Mouse (Mus musculus): ENCODE data around the gene Dmbx1. TPM values are rescaled to one million over a fixed set of nuclear protein-coding genes. Genes with fewer than 3 reads are reported as not detected.

Gene Dmbx1
- polyA plus RNA-seq, 1 experiment: not detected

DNA sequence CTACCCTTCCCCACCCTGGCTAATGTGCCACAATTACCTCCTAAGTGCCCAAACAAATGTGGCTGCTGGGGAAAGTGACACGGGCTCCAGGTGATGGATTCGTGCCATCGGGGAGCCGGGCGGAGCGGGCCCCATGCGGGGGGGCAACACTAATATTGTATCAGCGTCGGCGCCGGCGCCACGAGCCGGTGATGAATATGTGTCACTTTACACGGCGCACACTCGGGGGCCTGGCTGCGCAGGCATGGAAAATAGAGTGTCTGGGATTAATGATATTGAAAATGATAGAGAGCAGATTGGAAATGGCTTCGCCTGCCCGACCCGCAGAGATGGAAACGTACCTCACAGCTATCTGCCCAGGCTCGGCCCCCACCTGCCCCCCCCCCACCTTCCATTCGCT lies 32.8 kb upstream of the Dmbx1 start:
- WGBS: 33% methylated on average over 24 of the region's 24 CpGs
- no peak for TF ChIP-seq CTCF (IDR thresholded peaks at IDR 0.05; ENCODE audit: insufficient read depth, low read length)
- no peak for TF ChIP-seq POLR2A (IDR thresholded peaks at IDR 0.05; ENCODE audit: borderline replicate concordance, extremely low read depth, low read depth, low read length)
- no peak for DNase-seq
- Histone ChIP-seq H3K4me3 (replicated peaks; ENCODE audit: extremely low read depth, low read depth, low read length) (no peak overlapping the region), H3K4me1 (ENCODE audit: control insufficient read depth, insufficient read depth, low read length) (no peaks in the 10 kb centered on the region)

DNA sequence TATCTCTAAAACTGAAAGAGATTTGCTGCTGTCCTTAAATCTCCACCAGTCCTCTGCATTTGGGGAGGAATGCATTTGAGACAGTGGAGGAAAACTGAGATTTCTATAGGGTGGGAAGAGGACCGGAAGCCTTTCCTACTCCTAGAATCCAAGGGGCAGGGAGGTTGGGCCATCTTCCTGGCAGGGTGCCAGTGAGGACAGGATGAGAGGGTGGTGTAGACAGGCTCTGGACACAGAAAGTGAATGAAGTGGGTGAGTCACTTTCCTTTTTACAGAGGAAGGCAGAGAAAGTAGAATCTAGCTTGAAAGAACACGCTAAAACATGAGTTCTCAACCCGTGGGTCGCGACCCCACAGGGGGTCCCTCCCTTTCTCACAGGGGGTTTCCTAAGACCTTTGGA lies 24.7 kb upstream of the Dmbx1 start:
- Histone ChIP-seq H3K4me3 (replicated peaks; ENCODE audit: extremely low read depth, low read depth, low read length) (no peak overlapping the region), H3K4me1 (ENCODE audit: control insufficient read depth, insufficient read depth, low read length) (peaks cover 5% of the 10 kb centered on the region; the same call in 1 of the 2 replicates)
- no peak for DNase-seq
- WGBS: 19% methylated on average over 5 of the region's 5 CpGs
- TF ChIP-seq POLR2A (IDR thresholded peaks at IDR 0.05; ENCODE audit: borderline replicate concordance, extremely low read depth, low read depth, low read length) (no peak), CTCF (IDR thresholded peaks at IDR 0.05; ENCODE audit: insufficient read depth, low read length) (no peak)

DNA sequence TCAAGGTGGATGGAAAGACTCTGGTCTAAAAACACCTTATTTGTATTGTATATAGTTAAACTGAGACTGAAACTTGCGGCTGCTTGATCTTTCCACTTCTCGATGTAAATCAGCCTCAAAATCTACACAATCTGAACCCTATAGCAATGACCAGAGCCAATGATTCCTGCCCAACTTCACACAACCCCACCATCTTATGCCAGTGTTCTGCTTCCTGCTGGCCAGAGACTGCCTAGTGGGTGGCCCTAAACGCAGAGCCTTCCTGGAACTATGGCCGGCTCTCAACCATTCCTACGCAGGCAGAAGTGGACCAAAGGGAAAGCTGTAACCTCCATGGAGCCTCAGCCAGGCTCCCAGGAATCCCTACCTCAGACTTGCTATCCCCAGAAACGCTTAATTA lies 24.0 kb upstream of the Dmbx1 start:
- Histone ChIP-seq H3K4me3 (replicated peaks; ENCODE audit: extremely low read depth, low read depth, low read length) (no peak overlapping the region), H3K4me1 (ENCODE audit: control insufficient read depth, insufficient read depth, low read length) (peaks cover 5% of the 10 kb centered on the region; the same call in 1 of the 2 replicates)
- 45% methylated on average over 6 of the region's 6 CpGs for WGBS
- TF ChIP-seq CTCF (IDR thresholded peaks at IDR 0.05; ENCODE audit: insufficient read depth, low read length) (no peak), POLR2A (IDR thresholded peaks at IDR 0.05; ENCODE audit: borderline replicate concordance, extremely low read depth, low read depth, low read length) (no peak)
- no peak for DNase-seq

DNA sequence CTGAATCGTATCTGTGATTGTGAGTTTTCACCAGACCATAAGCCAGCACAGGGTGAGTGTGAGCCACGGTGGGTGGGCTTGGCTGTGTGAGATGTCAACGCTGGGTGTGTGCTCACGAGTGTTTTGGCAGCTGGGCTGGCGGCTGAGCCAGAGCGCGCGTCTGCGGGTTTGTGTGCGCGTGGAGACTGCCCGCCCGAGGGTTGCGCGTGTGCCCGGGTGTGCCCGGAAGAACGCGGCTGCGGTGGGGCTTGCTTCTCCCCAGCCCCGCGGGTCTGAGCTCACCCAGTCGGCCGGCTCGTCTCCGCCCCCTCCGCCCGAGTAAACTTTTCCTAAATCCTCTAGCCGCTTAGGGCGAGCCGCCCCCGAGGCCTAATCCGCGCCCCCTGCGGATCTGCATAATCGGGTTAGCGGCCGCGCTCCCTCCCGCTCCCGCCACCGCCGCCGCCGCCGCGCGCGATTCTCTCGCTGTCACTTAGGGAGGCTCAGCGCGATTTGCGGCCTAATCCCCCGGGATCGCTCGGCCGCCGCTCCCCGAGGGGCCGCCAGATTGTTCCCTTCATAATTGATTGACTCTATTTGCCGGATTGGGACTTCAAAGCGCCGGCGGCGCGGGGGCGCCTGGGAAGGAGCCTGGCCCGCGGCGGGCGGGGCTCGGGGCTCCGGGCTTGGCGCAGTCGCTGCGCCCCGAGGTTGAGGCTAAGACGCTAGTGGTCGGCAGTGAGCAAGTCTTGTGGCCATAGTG lies 23.1 kb upstream of the Dmbx1 start:
- under 1% methylated on average over 79 of the region's 79 CpGs for WGBS
- peaks cover 5% of the 10 kb centered on the region; the same call in 1 of the 2 replicates for H3K4me1 ChIP-seq (ENCODE audit: control insufficient read depth, insufficient read depth, low read length)
- DNase-seq: peak; percentile 17
- peak overlapping the region; percentile 61 for H3K4me3 ChIP-seq (replicated peaks; ENCODE audit: extremely low read depth, low read depth, low read length)
- no peak for TF ChIP-seq CTCF (IDR thresholded peaks at IDR 0.05; ENCODE audit: insufficient read depth, low read length)
- no peak for TF ChIP-seq POLR2A (IDR thresholded peaks at IDR 0.05; ENCODE audit: borderline replicate concordance, extremely low read depth, low read depth, low read length)

DNA sequence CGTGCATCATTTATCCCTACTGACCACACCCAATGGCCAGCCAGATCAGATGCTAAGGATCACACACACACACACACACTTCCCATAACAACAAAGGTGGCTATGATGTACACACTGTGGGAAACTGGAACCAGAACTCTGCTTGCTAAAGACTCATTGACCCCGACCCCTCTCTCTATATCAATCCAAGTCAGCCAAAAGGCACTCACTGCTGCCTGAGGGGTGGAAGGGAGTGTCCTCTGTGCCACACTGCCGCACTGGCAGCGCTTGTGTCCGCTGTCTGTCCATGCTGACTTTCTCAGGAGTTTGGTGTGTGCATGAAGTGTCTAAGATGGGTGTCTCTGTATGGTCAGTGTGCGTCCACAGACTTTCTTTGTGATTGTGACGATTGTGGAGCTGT lies 22.3 kb upstream of the Dmbx1 start:
- DNase-seq: no peak
- H3K4me1 ChIP-seq (ENCODE audit: control insufficient read depth, insufficient read depth, low read length): peaks cover 5% of the 10 kb centered on the region; the same call in 1 of the 2 replicates
- 17% methylated on average over 7 of the region's 7 CpGs for WGBS
- no peak for TF ChIP-seq CTCF (IDR thresholded peaks at IDR 0.05; ENCODE audit: insufficient read depth, low read length)
- TF ChIP-seq POLR2A (IDR thresholded peaks at IDR 0.05; ENCODE audit: borderline replicate concordance, extremely low read depth, low read depth, low read length): no peak
- no peak overlapping the region for H3K4me3 ChIP-seq (replicated peaks; ENCODE audit: extremely low read depth, low read depth, low read length)

DNA sequence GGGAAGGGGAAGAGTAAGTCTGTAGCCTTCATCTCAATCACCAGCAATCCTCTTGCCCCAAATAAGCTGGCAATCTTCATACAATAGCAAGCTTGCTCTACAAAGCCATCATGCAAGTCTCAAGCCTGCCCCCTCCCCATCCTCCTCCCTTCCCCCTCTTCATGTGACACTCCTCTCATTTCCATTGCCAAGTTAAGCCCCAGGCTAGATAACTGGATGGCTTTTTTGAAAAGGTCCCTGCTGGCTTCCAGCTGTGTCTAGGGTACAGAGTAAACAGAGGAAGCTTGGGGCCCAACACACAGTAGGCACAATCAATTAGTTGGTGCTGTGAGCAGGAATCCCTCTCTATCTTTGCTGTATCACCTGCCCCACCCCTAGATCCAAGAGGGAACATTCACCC lies 19.8 kb upstream of the Dmbx1 start:
- TF ChIP-seq POLR2A (IDR thresholded peaks at IDR 0.05; ENCODE audit: borderline replicate concordance, extremely low read depth, low read depth, low read length) (no peak), CTCF (IDR thresholded peaks at IDR 0.05; ENCODE audit: insufficient read depth, low read length) (no peak)

DNA sequence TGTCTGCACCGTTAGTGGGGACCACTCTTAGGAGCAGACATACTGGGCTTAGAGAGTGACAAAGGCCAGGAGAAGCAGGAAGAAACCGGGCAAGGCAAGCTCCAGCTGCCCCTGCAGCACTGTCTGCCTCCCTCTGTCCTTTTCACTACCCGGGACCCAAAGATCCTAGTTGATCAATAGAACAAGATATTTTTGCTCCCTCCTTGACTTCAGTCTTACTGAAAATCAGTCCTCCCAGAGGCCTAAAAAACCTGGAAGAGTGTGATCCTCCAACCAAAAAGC lies 15.7 kb upstream of the Dmbx1 start:
- Histone ChIP-seq H3K4me3 (replicated peaks; ENCODE audit: extremely low read depth, low read depth, low read length) (no peak overlapping the region), H3K4me1 (ENCODE audit: control insufficient read depth, insufficient read depth, low read length) (no peaks in the 10 kb centered on the region)
- no peak for TF ChIP-seq CTCF (IDR thresholded peaks at IDR 0.05; ENCODE audit: insufficient read depth, low read length)
- TF ChIP-seq POLR2A (IDR thresholded peaks at IDR 0.05; ENCODE audit: borderline replicate concordance, extremely low read depth, low read depth, low read length): no peak
- 13% methylated on average over 3 of the region's 3 CpGs for WGBS
- DNase-seq: no peak

More for the DNA sequence above, 19.8 kb upstream of the Dmbx1 start:
- H3K4me3 ChIP-seq (replicated peaks; ENCODE audit: extremely low read depth, low read depth, low read length): no peak overlapping the region
- no peak for DNase-seq
- H3K4me1 ChIP-seq (ENCODE audit: control insufficient read depth, insufficient read depth, low read length): peaks cover 5% of the 10 kb centered on the region; the same call in 1 of the 2 replicates

DNA sequence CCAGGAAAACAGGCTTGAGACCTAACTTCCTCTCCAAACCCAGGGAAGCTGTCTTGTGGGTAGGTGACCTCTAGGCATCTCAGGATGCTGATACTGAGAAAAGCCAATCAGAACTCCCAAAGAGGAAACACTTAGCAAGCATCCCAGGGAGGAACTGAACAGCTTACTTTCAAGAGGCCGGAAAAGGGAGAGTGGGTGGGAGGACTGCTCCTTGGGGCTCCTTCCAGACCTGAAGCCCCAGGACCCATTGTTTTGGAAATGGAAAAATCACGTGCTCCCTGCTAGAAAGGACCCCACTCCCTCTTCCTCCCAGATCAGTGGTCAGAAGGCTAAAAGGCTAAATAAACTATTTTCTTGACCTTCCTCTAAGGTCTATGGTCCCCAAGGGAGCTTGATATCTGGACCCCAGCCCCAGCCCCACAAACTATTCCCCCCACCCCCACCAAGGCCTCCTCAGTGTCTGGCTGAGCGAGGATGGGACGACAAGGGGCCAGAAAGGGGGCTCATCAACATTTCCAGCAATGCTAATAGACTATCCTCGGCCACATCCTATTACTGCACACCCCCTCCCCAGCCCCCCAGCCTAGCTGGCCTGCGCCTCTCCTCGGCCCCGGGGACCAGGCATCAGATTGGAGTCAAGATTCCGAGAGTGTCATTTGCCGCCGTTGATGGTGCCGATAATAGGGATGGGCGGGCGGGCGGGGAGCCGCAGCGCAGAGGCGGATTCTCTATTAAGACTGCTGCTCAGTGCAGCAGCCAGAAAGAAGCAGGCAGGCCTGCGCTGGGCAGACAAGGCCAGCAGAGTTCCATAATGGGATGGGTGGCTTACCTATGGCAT lies 15.1 kb upstream of the Dmbx1 start:
- 10% methylated on average over 19 of the region's 19 CpGs for WGBS
- H3K4me3 ChIP-seq (replicated peaks; ENCODE audit: extremely low read depth, low read depth, low read length): no peak overlapping the region
- H3K4me1 ChIP-seq (ENCODE audit: control insufficient read depth, insufficient read depth, low read length): no peaks in the 10 kb centered on the region
- DNase-seq: no peak
- TF ChIP-seq CTCF (IDR thresholded peaks at IDR 0.05; ENCODE audit: insufficient read depth, low read length) (no peak), POLR2A (IDR thresholded peaks at IDR 0.05; ENCODE audit: borderline replicate concordance, extremely low read depth, low read depth, low read length) (no peak)

DNA sequence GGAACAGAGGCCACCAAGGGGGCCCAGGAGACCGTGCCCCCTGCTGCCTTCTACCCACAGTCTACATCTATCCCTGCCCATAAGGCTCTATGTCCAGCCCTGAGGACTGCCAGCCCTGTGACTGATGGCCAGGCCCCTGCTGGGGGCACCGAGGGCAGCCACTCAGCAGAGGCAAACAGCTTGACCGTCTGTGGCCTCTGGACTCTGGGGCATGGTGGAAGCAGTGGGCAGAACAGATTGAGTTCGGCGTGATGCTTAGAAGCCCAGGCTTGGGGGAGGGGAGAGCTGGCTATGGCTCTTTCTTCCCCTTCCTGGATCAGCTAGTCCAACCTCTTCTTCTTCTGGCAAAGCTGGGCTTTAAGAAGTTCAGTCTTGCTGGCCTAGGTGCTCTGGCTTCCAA lies 13.8 kb upstream of the Dmbx1 start:
- TF ChIP-seq POLR2A (IDR thresholded peaks at IDR 0.05; ENCODE audit: borderline replicate concordance, extremely low read depth, low read depth, low read length): no peak
- TF ChIP-seq CTCF (IDR thresholded peaks at IDR 0.05; ENCODE audit: insufficient read depth, low read length): no peak
- Histone ChIP-seq H3K4me1 (ENCODE audit: control insufficient read depth, insufficient read depth, low read length) (no peaks in the 10 kb centered on the region), H3K4me3 (replicated peaks; ENCODE audit: extremely low read depth, low read depth, low read length) (no peak overlapping the region)
- no peak for DNase-seq
- 31% methylated on average over 5 of the region's 5 CpGs for WGBS

DNA sequence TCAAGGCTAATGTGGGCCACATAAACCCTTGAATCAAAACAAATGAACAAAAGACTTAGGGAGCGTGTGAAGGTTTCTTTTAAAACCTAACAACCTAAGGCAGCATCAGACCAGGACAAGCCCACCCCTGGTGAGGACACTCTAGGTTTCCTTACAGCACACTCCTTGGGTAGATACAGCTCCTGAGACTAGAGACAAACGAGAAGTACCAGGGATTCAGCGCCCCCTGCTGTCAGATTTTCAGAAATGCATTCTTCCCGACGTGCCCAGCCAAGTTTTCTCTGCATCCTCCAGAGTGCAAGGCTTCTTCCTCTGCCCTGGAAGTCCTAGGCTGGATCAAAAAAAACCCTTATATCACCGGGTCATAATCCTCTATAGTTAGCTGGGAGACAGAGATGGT lies 13.0 kb upstream of the Dmbx1 start:
- peak; percentile 43 for DNase-seq
- 16% methylated on average over 6 of the region's 6 CpGs for whole genome bisulfite sequencing
- TF ChIP-seq CTCF (IDR thresholded peaks at IDR 0.05; ENCODE audit: insufficient read depth, low read length) (peak; percentile 72), POLR2A (IDR thresholded peaks at IDR 0.05; ENCODE audit: borderline replicate concordance, extremely low read depth, low read depth, low read length) (no peak)
- H3K4me3 ChIP-seq (replicated peaks; ENCODE audit: extremely low read depth, low read depth, low read length): no peak overlapping the region
- H3K4me1 ChIP-seq (ENCODE audit: control insufficient read depth, insufficient read depth, low read length): no peaks in the 10 kb centered on the region

Data from lung, adult 2 months (tissue).